Mouse (Mus musculus): ENCODE results near the gene Ifi27l2b. TPM values are rescaled to one million over a fixed set of nuclear protein-coding genes. Genes with fewer than 3 reads are reported as not detected.
"Not testable (repeated sequence)": the region's sequence is repeated elsewhere in the genome, so short reads cannot be mapped to it uniquely, and the experiment has no call there.

Ifi27l2b gene
- polyA plus RNA-seq, 1 experiment from 2014 or later = 529 TPM

- Histone ChIP-seq H3K36me3 (ENCODE audit: control insufficient read depth, insufficient read depth) (no peaks in the 10 kb centered on the region), H3K27ac (ENCODE audit: low read depth, low read length) (no peak overlapping the region), H3K9me3 (ENCODE audit: control insufficient read depth) (no peaks in the 10 kb centered on the region), H3K9ac (ENCODE audit: low read depth, low read length) (no peak overlapping the region), H3K27me3 (replicated peaks; ENCODE audit: control insufficient read depth, insufficient read depth, low read length) (no peaks in the 10 kb centered on the region), H3K4me2 (replicated peaks; ENCODE audit: low read depth) (no peak overlapping the region), H3K4me3 (ENCODE audit: low read depth, low read length) (no peak overlapping the region), H3K4me1 (replicated peaks; ENCODE audit: control insufficient read depth, insufficient read depth, low read length) (no peaks in the 10 kb centered on the region)
- 72% methylated on average over 3 of the region's 3 CpGs for WGBS
- ATAC-seq = no peak
- TF ChIP-seq CTCF (IDR thresholded peaks at IDR 0.05; ENCODE audit: low read depth) = no peak
Measured at GRCm38 (mm10) chr12:103491091-103491730, 34.2 kb upstream of the Ifi27l2b start.

GRCm38 (mm10) chr12:103487750-103488149 is 30.7 kb upstream of the Ifi27l2b start:
- no peak overlapping the region for H3K9ac ChIP-seq (ENCODE audit: low read depth, low read length)
- no peak for ATAC-seq
- 42% methylated on average over 2 of the region's 2 CpGs for WGBS
- TF ChIP-seq CTCF (IDR thresholded peaks at IDR 0.05; ENCODE audit: low read depth) = no peak
- H3K4me2 ChIP-seq (replicated peaks; ENCODE audit: low read depth) = no peak overlapping the region
- H3K9me3 ChIP-seq (ENCODE audit: control insufficient read depth) = no peaks in the 10 kb centered on the region
- no peak overlapping the region for H3K4me3 ChIP-seq (ENCODE audit: low read depth, low read length)
- 0 out of 2 replicates have a peak overlapping the region, but pooled peaks have one; percentile 12 for H3K27ac ChIP-seq (ENCODE audit: low read depth, low read length)
- H3K27me3 ChIP-seq (replicated peaks; ENCODE audit: control insufficient read depth, insufficient read depth, low read length) = no peaks in the 10 kb centered on the region
- H3K4me1 ChIP-seq (replicated peaks; ENCODE audit: control insufficient read depth, insufficient read depth, low read length) = 0 out of 2 replicates have a peak, but pooled peaks cover 5% of the 10 kb centered on the region
- H3K36me3 ChIP-seq (ENCODE audit: control insufficient read depth, insufficient read depth) = no peaks in the 10 kb centered on the region

GRCm38 (mm10) chr12:103487276-103487675 is 30.3 kb upstream of the Ifi27l2b start:
- no peaks in the 10 kb centered on the region for H3K27me3 ChIP-seq (replicated peaks; ENCODE audit: control insufficient read depth, insufficient read depth, low read length)
- 0 out of 2 replicates have a peak overlapping the region, but pooled peaks have one; percentile 12 for H3K27ac ChIP-seq (ENCODE audit: low read depth, low read length)
- H3K4me1 ChIP-seq (replicated peaks; ENCODE audit: control insufficient read depth, insufficient read depth, low read length) = 0 out of 2 replicates have a peak, but pooled peaks cover 5% of the 10 kb centered on the region
- WGBS = 51% methylated on average over 4 of the region's 4 CpGs
- no peak for ATAC-seq
- no peak for TF ChIP-seq CTCF (IDR thresholded peaks at IDR 0.05; ENCODE audit: low read depth)
- H3K4me3 ChIP-seq (ENCODE audit: low read depth, low read length) = no peak overlapping the region
- no peak overlapping the region for H3K9ac ChIP-seq (ENCODE audit: low read depth, low read length)
- H3K36me3 ChIP-seq (ENCODE audit: control insufficient read depth, insufficient read depth) = no peaks in the 10 kb centered on the region
- H3K4me2 ChIP-seq (replicated peaks; ENCODE audit: low read depth) = no peak overlapping the region
- H3K9me3 ChIP-seq (ENCODE audit: control insufficient read depth) = no peaks in the 10 kb centered on the region

- ATAC-seq = no peak
- no peak for TF ChIP-seq CTCF (IDR thresholded peaks at IDR 0.05; ENCODE audit: low read depth)
- no peaks in the 10 kb centered on the region for H3K9me3 ChIP-seq (ENCODE audit: control insufficient read depth)
- H3K27me3 ChIP-seq (replicated peaks; ENCODE audit: control insufficient read depth, insufficient read depth, low read length) = no peaks in the 10 kb centered on the region
- WGBS = 92% methylated on average over 1 of the region's 1 CpGs
- H3K4me1 ChIP-seq (replicated peaks; ENCODE audit: control insufficient read depth, insufficient read depth, low read length) = 0 out of 2 replicates have a peak, but pooled peaks cover 5% of the 10 kb centered on the region
- no peak overlapping the region for H3K9ac ChIP-seq (ENCODE audit: low read depth, low read length)
- no peaks in the 10 kb centered on the region for H3K36me3 ChIP-seq (ENCODE audit: control insufficient read depth, insufficient read depth)
- no peak overlapping the region for H3K4me2 ChIP-seq (replicated peaks; ENCODE audit: low read depth)
- H3K4me3 ChIP-seq (ENCODE audit: low read depth, low read length) = no peak overlapping the region
- H3K27ac ChIP-seq (ENCODE audit: low read depth, low read length) = no peak overlapping the region
Measured at GRCm38 (mm10) chr12:103486726-103487125, 29.7 kb upstream of the Ifi27l2b start.

- WGBS = 40% methylated on average over 9 of the region's 9 CpGs
- H3K9me3 ChIP-seq (ENCODE audit: control insufficient read depth); H3K27ac ChIP-seq (ENCODE audit: low read depth, low read length); H3K9ac ChIP-seq (ENCODE audit: low read depth, low read length); H3K4me2 ChIP-seq (replicated peaks; ENCODE audit: low read depth); H3K4me1 ChIP-seq (replicated peaks; ENCODE audit: control insufficient read depth, insufficient read depth, low read length); H3K4me3 ChIP-seq (ENCODE audit: low read depth, low read length); H3K36me3 ChIP-seq (ENCODE audit: control insufficient read depth, insufficient read depth); H3K27me3 ChIP-seq (replicated peaks; ENCODE audit: control insufficient read depth, insufficient read depth, low read length): not testable (repeated sequence)
- peak; percentile 89 for ATAC-seq
Measured at GRCm38 (mm10) chr12:103484200-103484972, 27.4 kb upstream of the Ifi27l2b start.

GRCm38 (mm10) chr12:103482781-103483180 is 25.8 kb upstream of the Ifi27l2b start:
- 89% methylated on average over 2 of the region's 2 CpGs for WGBS
- H3K4me1 ChIP-seq (replicated peaks; ENCODE audit: control insufficient read depth, insufficient read depth, low read length) = 0 out of 2 replicates have a peak, but pooled peaks cover 9% of the 10 kb centered on the region
- no peak overlapping the region for H3K27ac ChIP-seq (ENCODE audit: low read depth, low read length)
- no peak for TF ChIP-seq CTCF (IDR thresholded peaks at IDR 0.05; ENCODE audit: low read depth)
- no peak overlapping the region for H3K4me2 ChIP-seq (replicated peaks; ENCODE audit: low read depth)
- no peak for ATAC-seq
- no peak overlapping the region for H3K4me3 ChIP-seq (ENCODE audit: low read depth, low read length)
- H3K9ac ChIP-seq (ENCODE audit: low read depth, low read length) = no peak overlapping the region
- no peaks in the 10 kb centered on the region for H3K9me3 ChIP-seq (ENCODE audit: control insufficient read depth)
- H3K36me3 ChIP-seq (ENCODE audit: control insufficient read depth, insufficient read depth) = no peaks in the 10 kb centered on the region
- H3K27me3 ChIP-seq (replicated peaks; ENCODE audit: control insufficient read depth, insufficient read depth, low read length) = no peaks in the 10 kb centered on the region
